Mouse (Mus musculus) adrenal gland (tissue): ENCODE data around the gene Tbca.

Source experiments
- intact Hi-C: fragments of 180-260 bp; cut with DNase I; formaldehyde crosslinking; loops from one replicate; pipeline ENCODE4 v1.15.1; 2025

The Tbca gene

GRCm38 (mm10) chr13:94876286-94877210 lies 87.8 kb downstream of the Tbca start:
- intact Hi-C loops, result no loop called here

GRCm38 (mm10) chr13:94877211-94877590 lies 88.5 kb downstream of the Tbca start:
- intact Hi-C loops, result no loop called here

- intact Hi-C loops, result no loop called here
Measured at GRCm38 (mm10) chr13:94877991-94878745, 89.5 kb downstream of the Tbca start.

- intact Hi-C loops, result no loop called here
Measured at GRCm38 (mm10) chr13:94881201-94881600, 92.5 kb downstream of the Tbca start.

DNA sequence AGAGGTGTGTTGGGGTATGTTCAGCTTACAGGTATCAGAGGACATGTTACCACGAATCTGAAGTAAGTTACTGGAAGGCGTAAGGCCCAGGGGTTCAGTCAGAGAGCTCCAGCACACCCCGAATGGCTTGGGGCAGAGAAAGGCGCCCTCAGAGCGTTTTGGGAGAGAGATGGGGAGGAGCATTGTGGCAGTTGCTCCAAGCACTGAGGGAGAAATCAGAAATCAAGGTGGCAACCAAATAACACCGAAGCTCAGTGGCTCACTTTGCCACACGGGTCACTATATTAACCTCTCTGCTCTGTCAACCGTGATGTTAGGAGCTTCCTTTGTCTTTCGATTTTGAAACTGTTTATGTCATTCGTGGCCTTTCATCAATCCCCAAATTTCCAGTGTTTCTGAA lies 93.5 kb downstream of the Tbca start:
- intact Hi-C loops, result no loop called here

DNA sequence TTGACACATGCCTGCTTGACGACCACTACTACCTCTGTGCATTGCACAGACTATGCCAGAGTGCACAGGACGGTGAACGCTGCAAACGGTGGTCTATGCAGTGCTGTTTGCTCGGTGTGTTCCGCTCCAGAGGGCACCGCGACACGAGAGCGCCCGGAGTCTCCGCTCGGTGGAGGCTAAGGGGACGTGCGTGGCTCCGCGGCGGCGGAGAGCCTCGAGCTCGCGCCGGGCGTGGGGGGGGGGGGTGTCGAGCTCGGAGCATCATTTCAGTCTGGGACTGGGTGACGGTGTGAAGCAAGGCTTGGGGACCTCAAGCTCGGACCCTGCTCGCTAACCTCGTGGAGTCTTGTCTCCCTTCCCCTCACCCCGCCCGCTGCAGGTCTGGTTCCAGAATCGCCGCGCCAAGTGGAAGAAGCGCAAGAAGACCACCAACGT lies 94.0 kb downstream of the Tbca start:
- intact Hi-C loops, result no loop called here

- intact Hi-C loops, result no loop called here
Measured at GRCm38 (mm10) chr13:94883163-94883965, 94.7 kb downstream of the Tbca start.

- intact Hi-C loops, result no loop called here
Measured at GRCm38 (mm10) chr13:94883966-94884960, 95.6 kb downstream of the Tbca start.

DNA sequence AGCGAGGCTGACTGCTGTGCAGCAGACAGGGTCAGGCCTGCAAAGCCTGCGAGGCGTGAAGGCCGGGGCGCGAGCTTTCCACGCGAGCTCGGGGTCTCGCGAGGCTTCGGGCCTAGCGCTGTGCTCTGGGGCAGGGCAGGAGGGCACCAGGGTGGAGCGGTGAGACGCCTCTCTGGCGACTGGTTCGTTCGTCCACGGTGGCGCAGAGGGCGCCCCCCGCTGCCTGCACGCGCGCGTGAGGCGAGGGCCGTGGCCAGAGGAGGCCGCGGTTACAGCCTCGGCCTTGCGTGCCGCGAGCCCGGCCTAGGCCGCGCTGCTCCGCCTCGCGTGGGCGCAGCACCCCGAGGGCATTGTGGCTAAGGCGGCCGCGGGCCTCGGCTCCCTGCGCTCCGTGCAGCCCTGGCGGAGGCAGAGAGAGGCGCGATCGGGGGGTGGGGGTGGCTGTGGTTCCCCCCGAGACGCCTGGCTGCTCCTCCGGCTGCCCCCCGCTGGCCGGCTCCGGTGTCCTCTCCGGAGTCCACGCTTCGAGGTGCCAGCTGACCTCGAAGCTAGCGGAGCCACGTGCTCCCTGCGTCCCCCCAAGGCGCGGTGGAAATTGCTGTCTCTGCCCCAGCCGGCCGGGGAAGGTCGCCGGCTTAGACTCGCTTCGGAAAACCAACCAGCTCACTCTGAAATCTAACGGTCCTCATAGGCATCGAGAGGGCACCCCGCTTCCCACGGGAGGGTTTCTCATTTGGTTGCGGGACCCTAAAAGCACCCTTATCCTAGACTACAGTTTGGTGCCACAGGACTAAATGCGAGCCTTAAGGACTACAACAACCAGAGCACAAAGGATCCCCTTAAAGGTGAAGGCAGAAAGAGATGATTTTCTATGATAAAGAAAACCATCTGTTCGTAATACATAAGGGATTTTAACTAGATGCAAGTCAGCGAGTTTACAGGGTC lies 96.9 kb downstream of the Tbca start:
- intact Hi-C loops, result no loop called here
